Mouse (Mus musculus): ENCODE results near the gene Tbc1d16.

Gene Tbc1d16

GRCm38 (mm10) chr11:119143376-119144002 lies 84.8 kb downstream of the Tbc1d16 start:
- DNase-seq (ENCODE audit: low spot score) = no peak

DNA sequence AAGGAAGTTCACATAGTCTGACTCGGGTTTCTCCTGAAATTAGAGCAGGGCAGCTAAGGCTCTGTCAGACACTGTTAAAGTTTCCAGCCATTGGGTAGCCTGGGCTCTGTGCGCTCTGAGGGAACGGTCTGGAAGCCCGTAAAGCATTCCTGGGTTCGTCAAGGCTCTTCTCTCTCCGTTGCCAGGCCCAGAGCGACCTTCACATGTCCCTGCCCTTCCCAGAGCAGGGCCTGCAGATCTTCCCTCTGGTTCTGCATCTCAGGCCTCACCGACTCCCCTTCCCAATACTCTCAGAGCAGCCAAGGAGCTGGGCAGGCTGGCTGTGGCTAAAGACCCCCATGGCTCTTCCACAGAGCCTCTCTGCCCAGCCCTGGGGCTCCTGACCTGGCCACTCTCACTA lies 85.7 kb downstream of the Tbc1d16 start:
- no peak for DNase-seq (ENCODE audit: low spot score)

DNA sequence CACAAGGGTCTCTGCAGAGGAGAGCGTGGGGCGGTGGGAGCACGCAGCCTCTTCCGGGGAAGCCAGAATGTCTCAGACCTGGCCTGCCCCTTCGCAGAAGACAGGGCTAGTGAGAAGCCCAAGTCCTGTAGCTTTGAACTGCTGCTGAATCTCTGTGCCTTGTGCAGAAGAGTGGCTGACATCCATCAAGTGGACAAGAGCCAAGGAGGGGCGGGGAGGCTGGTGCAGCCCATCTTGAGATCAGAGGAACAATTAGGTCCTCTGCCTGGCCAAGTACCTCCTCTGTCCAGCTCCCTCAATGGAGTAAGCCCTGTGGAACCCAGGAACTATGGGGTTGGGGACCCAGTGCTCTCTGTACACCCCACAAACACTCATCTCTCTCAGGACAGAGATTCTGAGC lies 89.3 kb downstream of the Tbc1d16 start:
- no peak for DNase-seq (ENCODE audit: low spot score)

DNA sequence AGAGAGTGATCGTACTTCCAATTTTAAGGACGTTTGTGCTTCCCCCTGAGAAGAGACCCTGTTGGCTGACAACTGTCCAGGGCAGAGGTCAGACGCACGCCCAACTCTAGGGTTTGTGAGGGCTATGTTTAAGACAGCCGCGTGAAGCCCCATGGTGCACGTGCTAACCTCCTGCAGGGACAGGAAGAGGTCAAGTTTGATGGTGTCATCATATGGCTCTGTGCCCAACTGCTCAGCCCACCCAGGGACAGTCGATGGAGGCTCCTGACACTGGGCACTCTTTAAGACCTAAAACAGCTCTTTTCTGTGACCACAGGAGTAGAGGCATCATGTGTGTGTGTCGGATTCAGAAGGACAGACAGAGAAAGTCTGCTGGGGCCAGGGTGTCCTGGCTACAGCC lies 90.1 kb downstream of the Tbc1d16 start:
- no peak for DNase-seq (ENCODE audit: low spot score)

- no peak for DNase-seq (ENCODE audit: low spot score)
Measured at GRCm38 (mm10) chr11:119134586-119134985, 93.7 kb downstream of the Tbc1d16 start.

DNA sequence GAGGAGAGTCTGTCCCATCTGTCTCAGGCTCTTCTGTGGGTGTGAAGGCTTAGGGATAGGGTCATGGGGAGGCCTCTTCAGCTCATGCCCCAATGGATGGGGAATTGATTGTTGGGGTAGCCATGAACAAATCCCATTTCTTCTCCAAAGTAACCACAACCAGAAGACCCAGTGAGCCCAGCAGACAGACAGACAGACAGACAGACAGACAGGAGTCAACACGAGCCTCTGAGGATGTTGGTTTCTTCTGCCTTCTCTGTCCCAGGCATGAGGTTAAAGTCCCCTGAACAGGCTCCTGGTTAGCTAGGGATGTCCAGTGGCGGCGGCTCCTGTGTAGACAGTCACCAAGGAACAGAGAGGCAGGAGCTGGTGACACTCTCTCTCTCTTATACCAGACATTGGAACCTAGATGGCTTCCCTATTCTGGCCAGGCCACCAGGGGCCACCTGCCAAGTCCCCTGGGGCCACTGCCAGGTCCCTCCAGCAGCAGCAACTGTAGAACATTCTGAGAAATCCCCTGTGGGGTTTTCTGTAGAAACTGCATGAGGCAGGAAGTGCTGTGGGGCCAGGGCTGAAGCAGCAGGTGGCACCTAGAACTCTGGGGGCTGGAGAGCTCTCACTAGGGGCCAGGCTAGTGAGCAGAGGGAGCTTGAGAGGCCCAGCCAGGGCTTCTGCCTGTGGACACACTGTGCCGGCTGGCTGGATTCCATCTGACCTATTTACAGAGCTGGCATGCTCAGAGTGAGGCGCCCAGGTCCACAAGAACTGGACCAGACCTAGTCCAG lies 94.7 kb downstream of the Tbc1d16 start:
- DNase-seq (ENCODE audit: low spot score) = peak; percentile 51

- no peak for DNase-seq (ENCODE audit: low spot score)
Measured at GRCm38 (mm10) chr11:119132198-119133035, 95.9 kb downstream of the Tbc1d16 start.

- DNase-seq (ENCODE audit: low spot score) = no peak
Measured at GRCm38 (mm10) chr11:119130081-119130765, 98.1 kb downstream of the Tbc1d16 start.

GRCm38 (mm10) chr11:119129281-119130058 lies 98.8 kb downstream of the Tbc1d16 start:
- no peak for DNase-seq (ENCODE audit: low spot score)

DNA sequence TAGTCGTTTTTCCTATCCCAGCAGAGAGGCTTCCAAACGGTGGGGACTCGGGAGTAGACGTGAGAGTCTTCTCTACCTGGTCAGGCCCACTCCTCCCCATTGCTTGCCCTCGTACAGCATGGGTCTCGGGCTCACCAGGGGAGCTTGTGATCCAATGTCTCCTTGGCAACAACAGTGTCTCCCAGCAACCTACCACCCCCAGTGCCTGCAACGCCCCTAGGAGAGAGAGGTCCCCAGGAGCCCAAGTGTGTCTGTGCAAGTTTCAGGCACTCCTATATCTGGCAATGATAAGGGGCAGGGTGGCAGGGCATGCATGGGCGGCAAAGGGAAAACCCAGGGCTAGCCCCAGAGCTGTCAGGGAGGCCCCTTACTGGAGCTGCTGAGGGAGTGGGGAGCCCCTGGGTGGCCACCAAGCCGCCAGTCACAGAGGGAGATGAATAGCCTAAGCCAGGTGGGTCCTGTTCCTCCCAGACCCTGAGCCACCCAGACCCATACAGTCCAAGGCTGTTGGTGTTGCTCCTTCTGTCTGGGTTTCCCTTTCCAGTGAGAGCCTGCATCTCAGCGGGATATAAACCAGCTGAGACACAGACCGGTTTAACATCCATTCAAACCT lies 99.5 kb downstream of the Tbc1d16 start:
- DNase-seq (ENCODE audit: low spot score) = no peak

GRCm38 (mm10) chr11:119127686-119128473 lies 100.4 kb downstream of the Tbc1d16 start:
- DNase-seq (ENCODE audit: low spot score) = peak; percentile 91

- peak; percentile 36 for DNase-seq (ENCODE audit: low spot score)
Measured at GRCm38 (mm10) chr11:119127147-119127546, 101.2 kb downstream of the Tbc1d16 start.

- peak; percentile 97 for DNase-seq (ENCODE audit: low spot score)
Measured at GRCm38 (mm10) chr11:119125929-119126861, 102.1 kb downstream of the Tbc1d16 start.

DNA sequence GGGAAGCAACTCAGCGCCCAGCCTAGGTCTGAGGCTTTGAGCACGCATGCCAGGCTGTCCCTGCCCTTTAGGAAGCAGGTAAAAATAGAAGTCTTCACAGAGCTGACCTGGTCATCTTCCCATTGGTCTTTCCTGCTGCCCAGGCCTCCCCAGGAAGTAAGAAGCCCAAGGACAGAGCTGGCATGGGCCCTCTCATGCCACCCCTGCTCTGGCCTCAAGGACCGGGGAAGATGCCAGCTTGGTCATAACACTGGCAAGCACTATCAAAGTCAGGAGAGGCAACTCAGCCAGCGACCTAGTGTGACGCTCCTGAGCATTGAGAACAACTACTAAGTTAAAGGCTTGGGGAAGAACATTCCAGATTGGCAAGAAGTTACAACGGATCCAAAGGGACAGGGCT lies 103.8 kb downstream of the Tbc1d16 start:
- no peak for DNase-seq (ENCODE audit: low spot score)

DNA sequence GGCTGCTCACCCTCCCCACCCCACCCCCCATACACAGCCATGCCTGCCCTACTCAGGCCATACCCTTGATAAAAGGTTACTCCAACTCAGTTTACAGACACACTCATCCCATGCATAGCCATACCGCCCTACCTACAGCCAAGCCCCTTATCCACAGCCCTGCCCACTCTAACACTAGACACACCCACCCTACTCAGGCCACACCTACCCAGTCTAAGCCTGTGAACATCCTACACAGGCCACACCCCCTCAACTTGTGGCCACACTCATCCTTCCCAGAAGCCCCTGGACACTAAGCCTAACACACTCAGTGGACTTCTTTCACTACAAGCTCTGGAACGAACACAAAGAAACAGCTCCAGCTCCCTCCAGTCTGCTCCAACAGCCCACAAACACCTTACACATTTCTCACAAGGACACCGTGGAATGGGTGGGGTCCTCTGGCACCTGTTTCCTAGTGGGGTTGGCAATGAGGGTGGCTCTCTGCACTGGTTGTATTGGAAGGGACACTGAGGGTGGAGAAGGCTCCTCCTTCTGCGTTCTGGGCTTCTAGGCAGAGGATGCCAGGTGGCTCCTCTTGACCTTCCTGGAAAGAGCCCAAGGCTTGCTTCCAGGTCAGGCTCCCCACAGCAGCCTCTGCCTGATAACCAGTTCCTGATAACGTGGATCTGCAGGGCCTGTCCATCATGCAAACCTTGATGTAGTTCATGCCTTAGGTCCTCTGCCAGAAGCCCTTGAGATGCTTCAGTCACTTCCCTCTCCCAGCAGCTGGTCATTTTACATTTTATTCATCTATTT lies 104.6 kb downstream of the Tbc1d16 start:
- no peak for DNase-seq (ENCODE audit: low spot score)

DNA sequence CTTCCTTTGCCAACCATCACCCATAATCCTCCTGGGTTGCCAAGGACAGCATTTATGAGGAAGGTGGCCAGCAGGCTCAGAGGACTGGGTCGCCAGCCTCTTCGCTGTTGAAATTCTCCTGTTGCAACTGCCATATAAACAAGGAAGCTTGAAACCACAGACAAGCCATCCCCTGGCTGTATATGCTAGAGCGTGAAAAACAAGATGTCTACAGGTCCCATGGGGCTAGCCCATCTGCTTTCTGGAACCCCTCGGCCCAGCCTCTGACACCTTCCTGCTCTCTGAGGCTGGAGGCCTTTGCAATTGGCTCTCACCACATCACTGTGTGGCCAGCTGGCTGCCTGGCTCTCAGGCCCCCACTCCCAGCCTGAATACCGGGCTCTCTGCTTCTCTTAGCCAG lies 105.9 kb downstream of the Tbc1d16 start:
- DNase-seq (ENCODE audit: low spot score) = no peak

DNA sequence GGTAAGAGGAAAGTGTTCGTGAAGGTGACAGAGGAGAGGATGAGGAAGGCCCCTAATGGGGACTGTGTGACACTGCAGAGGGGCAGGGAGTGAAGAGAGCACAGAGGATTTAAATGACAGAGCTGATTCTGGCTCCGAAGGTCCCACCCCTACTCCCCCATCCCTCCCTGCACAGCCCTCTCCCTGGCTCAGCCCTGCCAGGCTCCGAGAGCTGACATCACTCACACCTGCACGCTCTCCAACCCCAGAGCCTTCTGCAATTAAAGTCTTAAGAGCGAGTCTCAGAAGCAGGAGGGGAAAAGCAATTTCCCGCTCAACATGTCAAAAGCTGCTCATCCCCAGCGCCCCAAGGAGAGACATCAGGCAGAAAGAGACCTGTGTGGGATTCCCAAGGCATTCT lies 109.4 kb downstream of the Tbc1d16 start:
- DNase-seq (ENCODE audit: low spot score) = no peak

- no peak for DNase-seq (ENCODE audit: low spot score)
Measured at GRCm38 (mm10) chr11:119117945-119118344, 110.4 kb downstream of the Tbc1d16 start.
